Mouse (Mus musculus): ENCODE results near the gene Ppp1r9b. TPM values are rescaled to one million over a fixed set of nuclear protein-coding genes. Genes with fewer than 3 reads are reported as not detected.
"Not testable (repeated sequence)": the region's sequence is repeated elsewhere in the genome, so short reads cannot be mapped to it uniquely, and the experiment has no call there.

Gene Ppp1r9b
- polyA plus RNA-seq, 1 experiment, result 31.4 TPM

GRCm38 (mm10) chr11:94957693-94958064 is 33.2 kb upstream of the Ppp1r9b start:
- Histone ChIP-seq H3K36me3 (ENCODE audit: control insufficient read depth) (no peaks in the 10 kb centered on the region), H3K4me1 (ENCODE audit: control insufficient read depth) (peaks cover 4% of the 10 kb centered on the region), H3K4me3 (replicated peaks) (no peak overlapping the region), H3K9me3 (ENCODE audit: control insufficient read depth, low read length) (no peaks in the 10 kb centered on the region), H3K27me3 (ENCODE audit: control insufficient read depth) (peaks cover 22% of the 10 kb centered on the region)
- TF ChIP-seq TAL1 (IDR thresholded peaks at IDR 0.05; ENCODE audit: low read length), result no peak
- TF ChIP-seq GATA1 (IDR thresholded peaks at IDR 0.05; ENCODE audit: low read length), result no peak

GRCm38 (mm10) chr11:94958065-94958858 is 32.6 kb upstream of the Ppp1r9b start:
- Histone ChIP-seq H3K36me3 (ENCODE audit: control insufficient read depth) (no peaks in the 10 kb centered on the region), H3K9me3 (ENCODE audit: control insufficient read depth, low read length) (no peaks in the 10 kb centered on the region), H3K4me3 (replicated peaks) (no peak overlapping the region), H3K4me1 (ENCODE audit: control insufficient read depth) (peaks cover 4% of the 10 kb centered on the region), H3K27me3 (ENCODE audit: control insufficient read depth) (peaks cover 25% of the 10 kb centered on the region)
- TF ChIP-seq TAL1 (IDR thresholded peaks at IDR 0.05; ENCODE audit: low read length) (no peak), GATA1 (IDR thresholded peaks at IDR 0.05; ENCODE audit: low read length) (no peak)

DNA sequence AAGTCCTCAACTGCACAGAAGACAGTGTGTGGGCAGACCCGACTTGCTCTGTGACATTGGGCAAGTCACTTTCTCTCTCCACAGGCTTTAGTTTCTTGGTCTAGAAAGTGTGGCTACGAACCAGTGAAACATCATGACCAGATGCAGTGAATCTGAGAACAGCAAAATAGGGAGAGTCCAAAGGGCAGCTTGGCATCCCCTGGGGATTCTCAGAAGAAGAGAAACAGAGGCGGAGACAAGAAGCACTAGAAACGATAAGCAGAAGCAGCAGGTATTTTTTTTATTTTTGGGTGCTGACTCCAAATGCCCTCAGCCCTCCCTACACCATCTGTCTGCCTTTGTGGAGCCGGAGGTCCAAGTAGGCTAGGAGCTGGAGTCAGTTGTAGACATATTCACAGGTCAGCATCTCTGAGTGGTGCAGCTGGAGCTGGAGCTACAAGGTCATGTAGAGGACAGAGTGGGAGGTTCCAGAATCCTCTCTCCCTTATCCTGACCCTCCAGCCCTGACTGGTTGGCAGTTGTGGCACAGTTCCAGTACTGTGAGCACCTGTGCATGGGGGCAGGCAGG is 28.2 kb upstream of the Ppp1r9b start:
- H3K36me3 ChIP-seq (ENCODE audit: control insufficient read depth), result no peaks in the 10 kb centered on the region
- no peak for TF ChIP-seq TAL1 (IDR thresholded peaks at IDR 0.05; ENCODE audit: low read length)
- TF ChIP-seq GATA1 (IDR thresholded peaks at IDR 0.05; ENCODE audit: low read length), result no peak
- H3K4me3 ChIP-seq (replicated peaks), result no peak overlapping the region
- H3K9me3 ChIP-seq (ENCODE audit: control insufficient read depth, low read length), result no peaks in the 10 kb centered on the region
- peaks cover 24% of the 10 kb centered on the region for H3K27me3 ChIP-seq (ENCODE audit: control insufficient read depth)
- H3K4me1 ChIP-seq (ENCODE audit: control insufficient read depth), result peaks cover 4% of the 10 kb centered on the region

DNA sequence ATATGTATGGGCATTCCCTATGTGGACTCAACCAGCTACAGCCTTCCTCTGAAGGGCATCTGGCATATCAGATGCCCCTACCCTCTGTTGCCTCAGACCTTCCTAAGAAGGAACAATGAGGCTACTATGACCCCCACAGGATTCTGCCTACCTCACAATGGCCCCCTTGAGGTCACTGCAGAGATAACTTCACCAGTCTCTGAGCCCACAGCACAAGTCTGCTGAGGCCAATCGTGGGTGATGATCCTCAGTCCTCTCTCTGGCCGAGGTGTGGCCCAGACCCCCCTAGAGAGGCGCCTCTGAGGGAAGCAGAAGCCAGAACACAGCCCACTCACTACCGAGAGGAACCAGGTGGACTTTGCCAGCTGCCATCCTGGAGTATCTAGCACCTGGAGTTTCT is 23.4 kb upstream of the Ppp1r9b start, which contains the start of gene Hils1:
Gene Hils1, plus strand, starts transcription at position 175 of the 400 bp plus-strand sequence.
- H3K9me3 ChIP-seq (ENCODE audit: control insufficient read depth, low read length), result no peaks in the 10 kb centered on the region
- no peaks in the 10 kb centered on the region for H3K36me3 ChIP-seq (ENCODE audit: control insufficient read depth)
- TF ChIP-seq GATA1 (IDR thresholded peaks at IDR 0.05; ENCODE audit: low read length) (no peak), TAL1 (IDR thresholded peaks at IDR 0.05; ENCODE audit: low read length) (no peak)
- peaks cover 2% of the 10 kb centered on the region for H3K4me1 ChIP-seq (ENCODE audit: control insufficient read depth)
- no peak within 1 kb of the TSS for H3K4me3 ChIP-seq (replicated peaks)
- H3K27me3 ChIP-seq (ENCODE audit: control insufficient read depth), result peaks cover 34% of the 10 kb centered on the region

- Histone ChIP-seq H3K36me3 (ENCODE audit: control insufficient read depth) (no peaks in the 10 kb centered on the region), H3K4me1 (ENCODE audit: control insufficient read depth) (peaks cover 2% of the 10 kb centered on the region), H3K4me3 (replicated peaks) (no peak overlapping the region), H3K9me3 (ENCODE audit: control insufficient read depth, low read length) (no peaks in the 10 kb centered on the region), H3K27me3 (ENCODE audit: control insufficient read depth) (peaks cover 31% of the 10 kb centered on the region)
- TF ChIP-seq GATA1 (IDR thresholded peaks at IDR 0.05; ENCODE audit: low read length), result no peak
These were observed 22.6 kb upstream of the Ppp1r9b start for GRCm38 (mm10) chr11:94968187-94968586.

DNA sequence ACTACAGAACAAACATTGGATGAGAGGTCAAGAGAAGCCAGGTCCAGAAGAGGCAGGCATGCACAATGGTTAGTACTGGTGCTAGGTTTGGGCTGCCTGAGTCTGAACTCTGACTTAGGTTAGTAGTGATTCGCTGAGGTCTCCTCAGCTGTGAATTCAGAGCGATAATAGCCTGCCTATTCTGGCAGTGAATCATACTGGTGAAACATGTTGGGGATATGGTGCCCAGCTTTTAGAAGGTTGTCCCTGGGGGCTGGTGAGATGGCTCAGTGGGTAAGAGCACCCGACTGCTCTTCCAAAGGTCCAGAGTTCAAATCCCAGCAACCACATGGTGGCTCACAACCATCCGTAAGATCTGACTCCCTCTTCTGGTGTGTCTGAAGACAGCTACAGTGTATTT is 21.1 kb upstream of the Ppp1r9b start:
- H3K27me3 ChIP-seq (ENCODE audit: control insufficient read depth), result peaks cover 31% of the 10 kb centered on the region
- H3K36me3 ChIP-seq (ENCODE audit: control insufficient read depth); H3K9me3 ChIP-seq (ENCODE audit: control insufficient read depth, low read length); H3K4me3 ChIP-seq (replicated peaks); H3K4me1 ChIP-seq (ENCODE audit: control insufficient read depth): not testable (repeated sequence)

GRCm38 (mm10) chr11:94970210-94970943 is 20.5 kb upstream of the Ppp1r9b start:
- Histone ChIP-seq H3K4me3 (replicated peaks) (no peak overlapping the region), H3K36me3 (ENCODE audit: control insufficient read depth) (no peaks in the 10 kb centered on the region), H3K9me3 (ENCODE audit: control insufficient read depth, low read length) (no peaks in the 10 kb centered on the region), H3K4me1 (ENCODE audit: control insufficient read depth) (peaks cover 2% of the 10 kb centered on the region), H3K27me3 (ENCODE audit: control insufficient read depth) (peaks cover 31% of the 10 kb centered on the region)
- TF ChIP-seq TAL1 (IDR thresholded peaks at IDR 0.05; ENCODE audit: low read length) (no peak), GATA1 (IDR thresholded peaks at IDR 0.05; ENCODE audit: low read length) (no peak)

- TF ChIP-seq GATA1 (IDR thresholded peaks at IDR 0.05; ENCODE audit: low read length) (no peak), TAL1 (IDR thresholded peaks at IDR 0.05; ENCODE audit: low read length) (no peak)
- H3K27me3 ChIP-seq (ENCODE audit: control insufficient read depth), result peaks cover 30% of the 10 kb centered on the region
- no peaks in the 10 kb centered on the region for H3K9me3 ChIP-seq (ENCODE audit: control insufficient read depth, low read length)
- no peaks in the 10 kb centered on the region for H3K36me3 ChIP-seq (ENCODE audit: control insufficient read depth)
- peaks cover 3% of the 10 kb centered on the region for H3K4me1 ChIP-seq (ENCODE audit: control insufficient read depth)
- no peak overlapping the region for H3K4me3 ChIP-seq (replicated peaks)
These were observed 18.8 kb upstream of the Ppp1r9b start for GRCm38 (mm10) chr11:94971895-94972615.

DNA sequence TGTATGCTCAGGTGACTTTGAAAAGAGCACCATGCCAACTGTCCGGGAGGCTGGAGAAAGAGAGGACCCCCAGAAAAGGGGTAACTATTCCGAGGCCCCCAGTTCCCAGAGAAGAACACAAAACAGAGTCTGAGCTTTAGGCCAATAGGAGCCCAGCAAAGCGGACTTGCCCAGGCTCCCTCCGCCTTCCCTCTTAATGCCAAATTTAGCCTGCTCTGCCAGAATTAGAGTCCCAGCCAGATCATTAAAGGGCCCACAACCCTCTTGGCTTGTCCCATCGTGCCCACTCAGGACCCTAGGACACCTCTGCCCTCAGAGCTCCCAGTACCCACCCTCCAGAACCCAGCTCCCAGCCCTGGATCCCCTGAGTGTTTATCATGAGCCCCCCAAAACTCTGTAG is 17.9 kb upstream of the Ppp1r9b start:
- TF ChIP-seq TAL1 (IDR thresholded peaks at IDR 0.05; ENCODE audit: low read length), result no peak
- no peak for TF ChIP-seq GATA1 (IDR thresholded peaks at IDR 0.05; ENCODE audit: low read length)
- H3K36me3 ChIP-seq (ENCODE audit: control insufficient read depth), result no peaks in the 10 kb centered on the region
- H3K9me3 ChIP-seq (ENCODE audit: control insufficient read depth, low read length), result no peaks in the 10 kb centered on the region
- H3K4me1 ChIP-seq (ENCODE audit: control insufficient read depth), result peaks cover 3% of the 10 kb centered on the region
- no peak overlapping the region for H3K4me3 ChIP-seq (replicated peaks)
- peaks cover 23% of the 10 kb centered on the region for H3K27me3 ChIP-seq (ENCODE audit: control insufficient read depth)
